Mouse (Mus musculus): ENCODE results near the gene Lrba. TPM values are rescaled to one million over a fixed set of nuclear protein-coding genes. Genes with fewer than 3 reads are reported as not detected.

The Lrba gene
- polyA plus RNA-seq, 1 experiment from 2014 or later = 7.5 TPM

DNA sequence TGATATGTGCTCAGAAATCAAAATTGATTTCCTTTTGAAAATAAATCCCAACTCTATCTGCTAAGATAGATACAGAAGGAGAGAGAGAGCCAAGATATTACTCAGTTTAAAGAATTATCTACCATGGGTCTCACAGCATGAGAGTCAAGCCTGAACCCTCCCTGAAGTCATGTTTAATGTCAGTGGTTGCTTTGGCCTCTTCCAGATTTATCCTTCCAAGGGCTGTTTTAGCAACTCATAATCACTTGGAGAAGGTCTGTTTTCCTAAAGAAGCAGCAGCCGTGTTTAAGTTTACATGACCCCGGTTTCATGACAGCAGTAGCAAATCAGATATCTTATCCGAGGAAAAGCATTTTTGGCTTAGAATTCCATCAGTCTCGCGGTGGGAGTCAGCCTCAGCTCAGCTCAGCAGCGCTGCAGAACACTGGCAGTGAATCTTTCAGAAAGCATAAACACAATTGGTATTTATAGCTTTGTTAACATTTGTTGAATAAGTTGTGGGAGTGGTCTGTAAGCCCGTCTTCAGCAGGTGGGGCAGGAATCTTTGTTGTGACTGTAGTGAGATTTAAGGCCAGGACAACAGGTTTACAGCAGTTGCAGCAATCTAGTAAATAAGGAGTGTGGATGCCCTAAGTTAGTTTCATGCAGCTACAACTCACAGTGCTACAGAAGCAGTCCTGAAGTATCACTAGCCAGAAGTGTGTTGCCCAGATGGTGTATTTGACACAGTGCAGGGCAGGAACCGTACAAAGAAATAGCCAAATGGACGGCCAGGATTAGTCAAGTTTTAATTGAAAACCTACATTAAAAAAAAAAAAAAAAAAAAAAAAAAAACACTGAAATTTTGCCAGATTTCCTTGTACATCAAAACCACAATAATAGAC, 499.2 kb downstream of the Lrba start:
- ATAC-seq (ENCODE audit: low FRiP score) = no peak
- Histone ChIP-seq H3K4me3 (no peak overlapping the region), H3K9ac (no peak overlapping the region), H3K36me3 (no peaks in the 10 kb centered on the region), H3K4me2 (no peak overlapping the region), H3K4me1 (replicated peaks) (0 out of 2 replicates have a peak, but pooled peaks cover 2% of the 10 kb centered on the region), H3K27me3 (no peaks in the 10 kb centered on the region), H3K9me3 (no peaks in the 10 kb centered on the region), H3K27ac (no peak overlapping the region)
- 51% methylated on average over 9 of the region's 9 CpGs for WGBS

DNA sequence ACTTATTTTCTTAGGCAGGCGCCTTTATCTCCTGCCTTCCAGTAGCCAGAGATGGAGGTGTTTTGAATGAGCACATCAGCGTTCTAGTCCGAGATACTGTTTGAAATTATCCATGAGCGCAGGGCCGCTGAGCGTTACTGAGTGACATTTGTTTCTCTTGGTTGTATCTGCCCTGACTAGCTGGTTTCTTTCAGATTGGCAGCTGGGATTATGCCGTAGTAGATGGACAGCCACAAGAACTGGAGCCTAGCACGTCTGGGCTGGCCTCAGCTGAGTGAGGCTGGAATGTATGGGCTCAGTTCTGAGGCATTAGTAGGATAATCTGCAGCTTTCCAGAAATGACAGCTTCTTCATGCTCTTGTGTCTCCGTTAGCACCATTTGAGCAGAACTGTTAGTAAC, 500.6 kb downstream of the Lrba start:
- WGBS = 80% methylated on average over 9 of the region's 9 CpGs
- ATAC-seq (ENCODE audit: low FRiP score) = no peak
- H3K9ac ChIP-seq = no peak overlapping the region

DNA sequence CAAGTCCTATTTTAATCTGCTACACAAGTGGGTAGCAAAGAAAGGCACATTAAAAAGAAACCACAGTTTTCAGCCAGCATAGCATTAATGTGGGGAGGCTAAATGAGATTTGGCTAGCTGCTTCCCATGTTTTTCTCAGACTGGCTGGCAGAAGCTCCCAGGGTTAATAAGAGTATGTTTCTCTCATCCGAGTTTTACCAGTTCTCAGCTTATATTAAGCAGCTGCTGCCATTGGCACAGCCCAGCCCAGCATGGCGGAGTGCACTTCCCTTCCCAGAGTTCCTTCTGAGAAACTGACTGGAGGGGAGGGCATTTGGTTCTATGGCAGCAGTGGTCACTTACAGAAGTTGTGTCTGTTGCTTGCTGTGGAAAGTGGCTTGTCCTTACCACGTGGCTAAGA, 514.4 kb downstream of the Lrba start:
- peaks cover 24% of the 10 kb centered on the region for H3K4me1 ChIP-seq (replicated peaks)
- H3K9ac ChIP-seq = no peak overlapping the region
- peaks cover 10% of the 10 kb centered on the region; the same call in 1 of the 2 replicates for H3K36me3 ChIP-seq
- ATAC-seq (ENCODE audit: low FRiP score) = no peak
- no peak overlapping the region for H3K4me3 ChIP-seq
- H3K9me3 ChIP-seq = no peaks in the 10 kb centered on the region
- peak overlapping the region; percentile 63 for H3K27ac ChIP-seq
- H3K4me2 ChIP-seq = no peak overlapping the region
- H3K27me3 ChIP-seq = no peaks in the 10 kb centered on the region
- WGBS = 71% methylated on average over 3 of the region's 3 CpGs

More for the DNA sequence above, 500.6 kb downstream of the Lrba start:
- no peaks in the 10 kb centered on the region for H3K27me3 ChIP-seq
- H3K9me3 ChIP-seq = no peaks in the 10 kb centered on the region
- H3K27ac ChIP-seq = no peak overlapping the region
- 0 out of 2 replicates have a peak, but pooled peaks cover 2% of the 10 kb centered on the region for H3K4me1 ChIP-seq (replicated peaks)
- no peaks in the 10 kb centered on the region for H3K36me3 ChIP-seq
- no peak overlapping the region for H3K4me3 ChIP-seq
- H3K4me2 ChIP-seq = no peak overlapping the region

DNA sequence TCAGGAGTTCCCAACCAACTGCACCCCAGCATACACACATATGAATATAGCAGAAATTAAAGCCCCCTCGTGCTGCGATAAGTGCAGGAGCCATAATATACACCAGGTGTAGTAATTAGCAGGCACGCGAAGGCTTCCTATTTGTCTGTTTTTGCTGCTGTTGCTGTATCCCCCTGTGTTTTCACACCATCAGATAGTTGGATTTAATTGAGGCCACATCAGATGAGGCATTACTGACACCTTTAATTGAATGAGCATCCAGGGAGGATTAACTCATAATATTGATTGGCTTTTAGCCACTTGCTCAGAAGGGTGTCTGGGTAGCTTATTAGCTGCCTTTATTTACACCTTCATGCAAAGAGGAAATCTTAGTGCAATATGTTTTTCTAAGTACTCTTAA, 515.3 kb downstream of the Lrba start:
- peak; percentile 73 for ATAC-seq (ENCODE audit: low FRiP score)
- Histone ChIP-seq H3K36me3 (peaks cover 10% of the 10 kb centered on the region; the same call in 1 of the 2 replicates), H3K27me3 (no peaks in the 10 kb centered on the region), H3K4me2 (no peak overlapping the region), H3K4me3 (no peak overlapping the region), H3K9me3 (no peaks in the 10 kb centered on the region), H3K27ac (peak overlapping the region; percentile 62), H3K9ac (no peak overlapping the region), H3K4me1 (replicated peaks) (peaks cover 27% of the 10 kb centered on the region)
- WGBS = 41% methylated on average over 4 of the region's 4 CpGs

DNA sequence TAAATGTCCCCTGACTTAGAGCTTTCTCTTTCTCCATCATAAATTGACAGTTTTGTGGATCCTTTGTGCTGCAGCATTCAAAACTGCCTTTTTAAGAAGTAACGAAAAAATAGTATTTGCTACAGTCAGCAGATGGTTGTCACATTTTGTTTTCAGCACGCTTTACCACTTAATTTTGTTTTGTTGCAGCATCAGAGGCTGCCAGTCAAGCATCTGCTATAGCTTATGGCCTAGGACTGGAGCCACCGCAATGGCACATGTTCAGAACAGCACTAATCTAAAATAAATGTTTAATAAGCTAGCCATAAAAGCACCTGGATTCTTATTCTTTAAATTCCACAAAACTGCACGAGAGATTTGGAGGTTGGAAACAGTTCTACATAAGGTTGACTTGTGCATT, 520.9 kb downstream of the Lrba start:
- Histone ChIP-seq H3K27me3 (no peaks in the 10 kb centered on the region), H3K4me3 (no peak overlapping the region), H3K9me3 (no peaks in the 10 kb centered on the region), H3K4me1 (replicated peaks) (peaks cover 37% of the 10 kb centered on the region), H3K27ac (peak overlapping the region; percentile 89), H3K9ac (no peak overlapping the region), H3K36me3 (0 out of 2 replicates have a peak, but pooled peaks cover 8% of the 10 kb centered on the region), H3K4me2 (no peak overlapping the region; the same call in 1 of the 2 replicates)
- peak; percentile 62; the same call in 1 of the 2 replicates for ATAC-seq (ENCODE audit: low FRiP score)
- 46% methylated on average over 4 of the region's 4 CpGs for WGBS

DNA sequence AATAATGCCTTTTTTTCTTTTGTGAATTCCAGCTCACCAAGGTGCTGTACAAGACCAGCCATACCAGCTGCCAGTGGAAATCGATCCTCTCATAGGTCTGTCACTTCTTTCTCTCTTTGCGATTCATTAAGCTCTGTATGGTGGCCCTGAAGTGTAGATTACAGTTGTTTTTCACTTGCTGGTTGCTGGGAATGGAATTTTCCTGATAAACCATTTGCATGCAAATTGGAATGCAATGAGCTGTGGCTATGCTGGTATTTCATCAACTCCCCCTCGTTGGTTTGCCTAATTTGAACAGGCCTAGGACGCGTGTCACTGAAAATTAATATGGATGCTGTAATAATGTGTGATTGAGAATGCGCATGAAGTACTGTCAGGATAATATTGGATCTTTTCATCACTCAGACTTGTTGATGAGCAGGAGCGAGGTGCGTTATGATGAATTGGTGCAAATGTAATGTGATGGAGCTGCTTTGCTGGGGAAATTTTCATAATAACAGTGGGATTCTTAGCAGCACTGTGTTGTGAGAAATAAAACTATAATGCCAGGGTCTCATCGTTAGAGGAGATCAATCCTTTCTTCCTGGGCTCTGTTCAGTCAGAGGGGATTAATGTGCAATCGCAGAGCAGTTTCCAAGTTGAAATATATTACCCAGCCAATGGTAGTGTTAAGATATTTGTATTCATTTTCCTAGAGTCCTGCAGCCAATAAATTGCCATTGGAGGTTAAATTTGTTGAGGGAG, 521.5 kb downstream of the Lrba start:
- Histone ChIP-seq H3K4me1 (replicated peaks) (peaks cover 41% of the 10 kb centered on the region), H3K4me3 (no peak overlapping the region), H3K9ac (0 out of 2 replicates have a peak overlapping the region, but pooled peaks have one; percentile 0)

DNA sequence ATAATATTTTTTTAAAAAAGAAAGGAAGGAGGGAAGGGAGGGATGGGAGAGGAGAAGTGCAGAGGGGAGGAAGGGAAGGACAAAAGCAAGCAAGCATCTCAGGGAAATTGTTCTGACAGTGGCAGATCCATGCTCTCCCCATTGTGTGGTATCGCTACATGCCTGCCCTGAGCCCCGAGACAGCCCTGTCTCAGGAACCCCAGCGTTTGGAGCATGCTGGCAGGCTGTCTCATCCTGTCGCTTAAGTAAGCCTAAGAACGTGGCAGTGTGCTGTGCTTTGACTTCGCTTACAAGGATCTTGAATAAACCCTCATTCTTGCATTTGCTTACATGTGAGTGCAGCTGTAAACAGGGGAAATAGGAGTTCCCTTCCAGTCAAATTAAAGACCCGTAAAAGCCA, 526.2 kb downstream of the Lrba start:
- WGBS = 27% methylated on average over 7 of the region's 7 CpGs
- no peaks in the 10 kb centered on the region for H3K36me3 ChIP-seq
- no peak for ATAC-seq (ENCODE audit: low FRiP score)
- H3K4me3 ChIP-seq = no peak overlapping the region
- H3K27me3 ChIP-seq = no peaks in the 10 kb centered on the region
- H3K4me2 ChIP-seq = peak overlapping the region; percentile 37
- H3K9me3 ChIP-seq = no peaks in the 10 kb centered on the region
- peaks cover 43% of the 10 kb centered on the region for H3K4me1 ChIP-seq (replicated peaks)
- peak overlapping the region; percentile 64 for H3K9ac ChIP-seq
- peak overlapping the region; percentile 88 for H3K27ac ChIP-seq

More for the DNA sequence above, 521.5 kb downstream of the Lrba start:
- Histone ChIP-seq H3K4me2 (peak overlapping the region; percentile 14), H3K9me3 (no peaks in the 10 kb centered on the region), H3K27ac (peak overlapping the region; percentile 89), H3K27me3 (no peaks in the 10 kb centered on the region), H3K36me3 (0 out of 2 replicates have a peak, but pooled peaks cover 8% of the 10 kb centered on the region)
- ATAC-seq (ENCODE audit: low FRiP score) = peak; percentile 89
- 34% methylated on average over 10 of the region's 10 CpGs for WGBS

DNA sequence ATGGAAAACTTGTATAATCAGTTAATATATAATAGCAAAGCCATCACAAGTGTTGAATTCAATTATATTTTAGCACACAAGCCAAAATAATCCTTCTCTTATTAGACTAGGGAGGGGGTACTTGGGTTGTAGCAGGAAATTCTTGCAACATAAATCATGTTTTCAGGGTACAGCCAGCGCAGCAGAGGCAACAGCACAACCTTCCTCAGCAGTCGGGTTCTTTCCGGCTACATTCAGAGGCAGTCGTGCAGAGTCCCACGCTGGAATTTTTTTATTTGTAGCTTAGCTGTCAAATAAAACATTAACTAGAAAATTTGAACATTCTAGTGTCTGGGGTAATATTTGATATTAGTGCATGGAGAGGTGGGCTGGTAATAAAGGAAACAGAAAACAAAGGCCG, 529.7 kb downstream of the Lrba start:
- Histone ChIP-seq H3K4me3 (no peak overlapping the region), H3K9ac (no peak overlapping the region), H3K4me2 (peak overlapping the region; percentile 0; the same call in 1 of the 2 replicates), H3K36me3 (no peaks in the 10 kb centered on the region), H3K27ac (peak overlapping the region; percentile 84), H3K4me1 (replicated peaks) (peaks cover 31% of the 10 kb centered on the region), H3K27me3 (no peaks in the 10 kb centered on the region), H3K9me3 (no peaks in the 10 kb centered on the region)
- ATAC-seq (ENCODE audit: low FRiP score) = no peak
- WGBS = 63% methylated on average over 6 of the region's 6 CpGs

DNA sequence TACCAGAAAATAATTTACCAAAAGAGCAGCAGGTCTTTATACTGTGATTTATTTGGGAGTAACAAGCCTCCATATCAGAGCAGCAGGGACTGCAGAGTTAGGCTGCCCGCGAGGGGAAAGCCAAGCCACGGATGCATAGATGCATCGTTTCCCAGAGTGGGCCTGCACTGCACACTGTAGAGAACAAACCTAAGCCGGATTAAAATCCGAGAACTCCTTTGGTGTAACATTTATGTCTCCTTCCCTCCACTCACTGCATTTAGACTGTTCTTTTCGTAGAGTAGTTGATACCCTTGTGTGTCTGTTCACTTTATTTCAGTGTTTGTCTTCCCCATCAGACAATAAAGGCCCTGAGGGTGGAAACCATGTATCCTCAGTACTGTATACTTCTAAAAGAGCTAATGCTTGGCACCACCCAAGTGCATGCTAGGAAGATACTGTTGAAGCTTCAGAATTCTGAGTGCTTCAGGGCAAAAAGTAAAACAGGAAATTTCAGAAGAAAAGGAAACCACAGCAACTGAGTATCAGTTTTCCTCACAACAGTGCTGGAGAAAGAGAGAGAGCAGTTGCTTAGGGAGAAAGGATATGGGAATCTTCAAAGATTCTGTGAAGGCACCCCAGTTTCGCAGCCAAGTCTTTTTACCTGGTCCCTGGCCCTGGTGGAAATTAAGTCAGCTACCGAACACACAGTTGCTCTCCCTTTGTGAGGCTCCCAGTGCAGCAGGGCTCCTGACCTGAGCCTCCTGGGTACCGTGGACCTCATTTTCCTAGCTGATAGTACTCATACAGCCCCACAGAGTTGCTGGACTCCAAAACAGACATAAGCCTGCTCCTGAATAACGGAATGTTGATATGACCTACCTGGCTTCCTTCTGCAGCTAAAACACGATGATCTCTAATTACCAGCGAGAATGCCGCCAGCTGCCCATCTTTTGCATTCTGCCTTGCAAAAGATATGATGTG, 530.4 kb downstream of the Lrba start:
- no peaks in the 10 kb centered on the region for H3K36me3 ChIP-seq
- ATAC-seq (ENCODE audit: low FRiP score) = no peak
- no peaks in the 10 kb centered on the region for H3K9me3 ChIP-seq
- peaks cover 28% of the 10 kb centered on the region for H3K4me1 ChIP-seq (replicated peaks)
- peak overlapping the region; percentile 0; the same call in 1 of the 2 replicates for H3K4me2 ChIP-seq
- peak overlapping the region; percentile 84 for H3K27ac ChIP-seq
- H3K9ac ChIP-seq = peak overlapping the region; percentile 51
- WGBS = 70% methylated on average over 14 of the region's 14 CpGs
- H3K4me3 ChIP-seq = no peak overlapping the region
- no peaks in the 10 kb centered on the region for H3K27me3 ChIP-seq

DNA sequence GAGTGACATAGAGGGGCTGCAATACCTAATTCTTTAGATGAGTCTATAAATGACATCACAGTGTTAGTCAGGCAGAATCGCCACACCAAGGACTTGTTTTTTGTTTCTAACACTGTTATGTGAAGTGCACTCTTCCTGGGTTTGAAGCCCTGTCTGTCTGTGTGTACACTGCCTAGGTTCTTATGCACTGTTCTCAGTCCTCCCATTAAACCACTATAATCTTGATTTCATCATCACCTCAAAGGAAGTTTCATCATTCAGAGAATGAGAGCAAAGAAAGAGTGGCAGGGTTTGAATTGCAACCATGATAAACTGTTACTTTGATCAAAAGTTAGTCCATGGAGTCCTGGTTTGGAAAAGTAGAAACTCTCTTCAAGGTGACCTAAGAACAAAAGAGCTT, 532.1 kb downstream of the Lrba start:
- Histone ChIP-seq H3K4me2 (no peak overlapping the region), H3K36me3 (no peaks in the 10 kb centered on the region), H3K27ac (no peak overlapping the region), H3K9me3 (no peaks in the 10 kb centered on the region), H3K27me3 (no peaks in the 10 kb centered on the region), H3K9ac (no peak overlapping the region), H3K4me3 (no peak overlapping the region), H3K4me1 (replicated peaks) (peaks cover 23% of the 10 kb centered on the region)
- 95% methylated on average over 1 of the region's 1 CpGs for WGBS
- ATAC-seq (ENCODE audit: low FRiP score) = no peak

DNA sequence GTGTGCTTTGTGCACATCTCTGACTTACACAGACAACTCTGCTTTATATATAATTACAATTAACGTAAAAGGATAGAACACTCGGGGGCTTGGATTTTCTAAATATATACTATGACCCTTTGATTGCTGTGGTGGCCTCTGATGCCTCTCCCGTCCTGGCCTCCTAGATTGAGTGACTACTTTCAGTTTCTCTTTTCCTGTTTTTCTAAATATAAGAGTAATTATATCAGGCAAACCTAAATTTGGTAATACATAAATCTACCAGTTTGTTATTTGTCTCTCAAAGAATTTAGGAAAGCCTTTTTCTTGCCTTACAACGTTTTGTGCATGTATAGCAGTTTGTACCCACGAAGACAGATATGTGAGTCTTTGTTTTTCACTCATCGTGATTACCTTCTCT, 534.2 kb downstream of the Lrba start:
- whole genome bisulfite sequencing = 78% methylated on average over 6 of the region's 6 CpGs
- H3K9me3 ChIP-seq = no peaks in the 10 kb centered on the region
- no peaks in the 10 kb centered on the region for H3K27me3 ChIP-seq
- no peaks in the 10 kb centered on the region for H3K36me3 ChIP-seq
- peaks cover 27% of the 10 kb centered on the region for H3K4me1 ChIP-seq (replicated peaks)
- peak overlapping the region; percentile 6; the same call in 1 of the 2 replicates for H3K27ac ChIP-seq
- no peak overlapping the region for H3K4me3 ChIP-seq
- no peak for ATAC-seq (ENCODE audit: low FRiP score)
- no peak overlapping the region for H3K9ac ChIP-seq
- H3K4me2 ChIP-seq = 0 out of 2 replicates have a peak overlapping the region, but pooled peaks have one; percentile 17

All from hindbrain, embryonic 13.5 days (tissue).